Mouse (Mus musculus): Measurements from ENCODE around the gene Vill. TPM values are rescaled to one million over a fixed set of nuclear protein-coding genes. Genes with fewer than 3 reads are reported as not detected.

The Vill gene
- polyA plus RNA-seq, 2 experiments from 2014 or later, result 13.0 to 14.8 TPM

- ATAC-seq, result no peak
Measured at GRCm38 (mm10) chr9:119034676-119035665, 17.6 kb upstream of the Vill start.

DNA sequence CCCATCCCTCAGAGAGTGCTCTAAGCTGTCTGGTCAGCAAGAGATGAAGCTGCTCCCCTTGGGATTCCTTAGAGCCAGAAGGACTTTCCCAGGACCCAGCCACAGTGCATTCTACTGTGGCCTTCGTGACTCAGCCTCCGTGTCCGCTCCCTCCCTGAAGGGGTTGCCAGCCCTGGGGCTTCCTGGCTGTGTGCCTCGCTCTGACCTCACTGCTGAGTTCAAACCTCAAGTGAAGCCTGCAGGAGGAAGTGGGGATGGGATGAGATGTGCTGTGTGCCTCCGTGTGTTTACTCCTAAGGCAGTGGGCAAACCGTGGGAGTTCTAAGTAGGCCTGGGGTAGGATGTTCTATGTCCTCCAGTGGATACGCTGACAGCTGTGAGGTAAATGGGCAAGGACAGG is 16.7 kb upstream of the Vill start:
- no peak for ATAC-seq

DNA sequence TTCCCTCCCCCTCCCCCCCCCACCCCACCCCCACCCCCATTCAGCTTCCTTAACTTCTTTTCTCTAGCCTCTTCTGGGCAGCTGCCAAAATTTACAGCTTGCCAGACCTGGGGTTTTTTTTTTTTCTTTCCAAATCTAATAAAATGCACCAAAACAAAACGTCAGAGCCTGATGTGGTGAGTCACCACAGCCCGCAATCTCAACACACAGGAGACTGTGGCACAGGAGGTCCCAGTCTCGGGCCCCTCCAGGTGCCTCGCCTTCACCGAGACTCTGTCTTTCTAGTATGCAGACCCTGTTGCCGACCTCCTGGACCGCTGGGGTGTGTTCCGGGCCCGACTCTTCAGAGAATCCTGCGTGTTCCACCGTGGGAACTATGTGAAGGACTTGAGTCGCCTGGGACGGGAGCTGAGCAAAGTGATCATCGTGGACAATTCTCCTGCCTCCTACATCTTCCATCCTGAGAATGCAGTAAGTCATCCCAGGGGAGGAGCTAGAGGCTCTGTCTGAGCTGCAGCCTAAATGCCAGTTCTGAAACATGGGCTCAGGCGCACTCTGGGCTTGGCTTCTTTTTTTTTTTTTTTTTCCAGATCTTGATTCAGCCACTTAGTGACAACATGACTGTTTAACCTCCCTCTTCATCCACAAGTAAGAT is 15.4 kb upstream of the Vill start:
- ATAC-seq, result no peak

GRCm38 (mm10) chr9:119038574-119038973 is 14.0 kb upstream of the Vill start:
- no peak for ATAC-seq

GRCm38 (mm10) chr9:119040101-119040775 is 12.3 kb upstream of the Vill start:
- ATAC-seq, result no peak

- ATAC-seq, result no peak
Measured at GRCm38 (mm10) chr9:119048182-119048903, 4.2 kb upstream of the Vill start.

DNA sequence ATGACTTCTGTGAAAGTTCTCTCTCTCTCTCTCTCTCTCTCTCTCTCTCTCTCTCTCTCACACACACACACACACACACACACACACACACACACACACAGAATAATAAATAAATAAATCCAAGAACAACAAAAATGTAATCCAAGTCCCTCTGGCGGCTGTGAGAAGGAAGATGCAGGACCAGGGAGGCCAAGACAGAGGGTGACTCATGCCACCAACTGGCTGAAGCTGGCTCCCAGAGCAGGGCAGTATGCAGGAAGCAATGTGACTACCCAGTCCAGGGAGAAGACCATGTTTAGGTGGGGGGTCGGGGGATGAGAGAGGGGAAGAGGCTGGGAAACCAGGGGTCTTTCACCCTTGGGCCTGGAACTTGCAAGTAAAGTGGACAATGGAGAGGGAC is 1.4 kb upstream of the Vill start:
- ATAC-seq, result no peak

DNA sequence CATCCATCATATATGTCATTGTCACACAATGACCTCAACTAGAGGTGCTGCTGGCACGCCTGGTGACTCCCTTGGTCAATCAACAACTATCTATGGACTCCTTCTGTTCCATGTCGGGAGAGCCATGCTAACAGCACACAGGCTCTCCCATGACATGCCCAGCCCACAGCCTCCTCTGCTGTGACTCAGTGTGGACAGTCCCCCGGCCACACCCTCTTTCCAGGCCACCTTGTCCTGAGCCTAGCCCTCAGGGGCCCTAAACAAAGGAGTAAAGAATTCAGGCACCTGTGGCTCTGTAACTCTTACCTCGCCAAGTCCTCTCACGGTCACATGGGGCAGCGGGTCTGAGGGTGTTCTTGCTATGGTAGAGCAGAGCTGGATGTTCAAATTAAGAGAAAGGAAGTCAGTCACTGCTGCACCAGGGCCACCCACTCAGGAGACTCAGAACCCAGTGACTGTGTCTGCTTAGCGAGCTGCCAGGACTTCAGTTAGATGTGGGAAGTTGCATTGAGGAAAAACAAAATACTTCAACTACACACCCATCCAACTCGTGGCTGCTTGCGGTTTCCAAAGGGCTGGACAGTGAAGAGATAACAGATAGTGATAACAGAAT is 1.5 kb downstream of the Vill start:
- ATAC-seq, result no peak

DNA sequence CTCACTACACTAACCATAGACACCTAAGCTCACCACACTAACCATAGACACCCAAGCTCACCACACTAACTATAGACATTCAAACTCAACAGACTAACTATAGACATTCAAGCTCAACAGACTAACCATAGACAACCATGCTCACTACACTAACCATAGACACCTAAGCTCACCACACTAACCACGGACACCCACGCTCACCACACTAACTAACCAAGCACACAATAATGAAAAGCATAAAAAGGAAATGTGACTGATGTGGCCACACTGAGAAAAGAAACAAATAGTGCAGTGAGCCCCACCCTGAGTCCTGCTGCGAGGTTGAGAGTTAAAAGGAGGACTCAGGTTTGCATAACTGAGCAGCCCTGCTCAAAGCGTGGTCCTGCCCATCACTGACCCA is 2.8 kb downstream of the Vill start:
- no peak for ATAC-seq

DNA sequence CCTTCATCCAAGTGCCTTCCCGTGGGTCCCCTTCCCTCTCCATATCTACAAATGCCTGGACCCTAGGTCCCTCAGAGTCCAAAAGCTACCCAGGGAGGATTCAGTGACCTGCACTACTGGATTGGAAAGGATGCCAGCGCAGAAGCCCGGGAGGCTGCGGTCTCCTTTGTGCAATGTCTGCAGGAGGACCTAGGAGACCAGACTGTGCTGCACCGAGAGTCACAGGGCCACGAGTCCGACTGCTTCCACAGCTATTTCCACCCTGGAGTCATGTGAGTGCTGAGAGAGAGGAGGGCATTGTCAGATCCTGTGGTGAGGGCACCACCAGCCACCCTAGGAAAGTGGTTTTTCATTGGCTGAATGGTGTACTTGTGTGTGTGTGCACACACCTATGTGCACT is 5.7 kb downstream of the Vill start:
- ATAC-seq, result no peak

DNA sequence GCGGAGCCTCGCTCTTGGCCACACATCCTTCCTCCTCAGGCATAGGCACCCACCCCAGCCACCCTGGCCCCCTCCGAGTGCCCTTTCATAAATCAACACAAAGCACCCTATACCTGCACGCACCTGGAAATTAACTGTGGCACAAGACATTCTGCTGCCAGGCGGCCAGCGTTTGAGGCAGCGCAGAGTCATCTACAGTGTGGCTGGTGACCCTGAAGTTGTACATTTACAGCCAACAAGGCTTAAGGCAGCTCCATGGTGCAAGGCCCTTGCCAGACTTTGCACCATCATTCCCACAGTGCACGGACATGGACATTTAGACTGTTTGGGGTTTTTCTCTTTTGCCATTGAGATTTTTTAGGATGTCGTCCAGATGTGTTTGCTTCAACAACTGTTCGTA is 8.1 kb downstream of the Vill start:
- no peak for ATAC-seq

GRCm38 (mm10) chr9:119063036-119063644 is 10.6 kb downstream of the Vill start:
- ATAC-seq, result peak; percentile 61

DNA sequence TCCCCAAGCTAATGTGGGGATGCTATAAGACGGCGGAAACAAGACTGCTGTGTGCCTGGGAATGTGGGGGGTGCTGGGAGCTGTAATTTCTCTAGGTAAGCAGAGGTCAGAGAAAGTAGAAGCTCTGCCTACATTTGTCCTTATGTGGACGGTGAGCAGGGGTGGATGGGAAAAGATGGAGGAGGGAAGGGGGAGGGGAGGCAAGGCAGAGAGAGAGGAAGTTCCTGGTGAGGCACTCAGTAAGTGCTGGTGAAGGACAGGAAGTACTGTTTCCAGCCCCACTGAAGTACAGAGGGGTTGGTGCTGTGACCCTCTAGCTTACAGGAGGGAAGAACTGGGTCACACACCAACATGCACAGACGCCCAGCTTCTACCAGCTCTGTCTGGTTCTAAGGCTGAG is 11.7 kb downstream of the Vill start:
- ATAC-seq, result no peak

DNA sequence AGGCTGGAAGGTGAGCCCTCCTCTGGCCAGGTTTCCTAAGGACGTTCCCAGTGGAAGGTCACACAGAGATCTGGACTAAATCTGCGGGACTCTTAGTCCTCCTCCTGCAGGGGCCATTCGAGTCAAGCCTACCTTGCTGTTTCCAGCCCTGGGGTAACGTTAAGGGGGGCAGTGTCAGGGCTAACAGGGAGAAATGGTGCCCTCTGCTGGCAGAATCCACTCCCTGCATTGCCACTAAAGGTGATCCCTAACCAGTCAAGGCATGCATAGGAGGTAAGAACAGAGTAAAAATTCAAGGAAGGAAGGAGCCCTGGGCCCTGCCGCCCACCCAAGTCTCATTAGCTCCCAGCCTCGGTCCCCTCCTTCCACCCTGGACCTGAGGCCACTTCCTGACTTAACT is 15.0 kb downstream of the Vill start:
- ATAC-seq, result no peak

DNA sequence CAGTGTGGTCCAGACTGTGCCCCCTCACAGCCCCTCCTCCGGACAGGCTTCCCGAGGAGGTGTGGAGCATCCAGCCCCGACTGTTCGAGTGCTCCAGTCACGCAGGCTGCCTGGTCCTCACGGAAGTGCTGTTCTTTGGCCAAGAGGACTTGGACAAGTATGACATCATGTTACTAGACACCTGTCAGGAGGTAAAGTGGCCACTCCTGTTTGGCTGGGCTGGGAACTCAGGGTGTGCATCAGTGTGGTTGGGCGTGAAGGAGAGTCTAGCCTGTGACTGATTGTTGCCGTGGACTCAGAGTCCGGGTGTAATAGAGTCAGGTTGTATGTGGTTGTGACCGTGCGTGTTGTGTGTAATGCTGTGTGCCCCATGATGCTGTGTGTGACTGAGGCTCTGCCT is 15.7 kb downstream of the Vill start:
- ATAC-seq, result no peak

GRCm38 (mm10) chr9:119070173-119070825 is 17.7 kb downstream of the Vill start:
- no peak for ATAC-seq

- no peak for ATAC-seq
Measured at GRCm38 (mm10) chr9:119071786-119072185, 19.2 kb downstream of the Vill start.

- ATAC-seq, result no peak
Measured at GRCm38 (mm10) chr9:119073184-119073895, 20.8 kb downstream of the Vill start.

DNA sequence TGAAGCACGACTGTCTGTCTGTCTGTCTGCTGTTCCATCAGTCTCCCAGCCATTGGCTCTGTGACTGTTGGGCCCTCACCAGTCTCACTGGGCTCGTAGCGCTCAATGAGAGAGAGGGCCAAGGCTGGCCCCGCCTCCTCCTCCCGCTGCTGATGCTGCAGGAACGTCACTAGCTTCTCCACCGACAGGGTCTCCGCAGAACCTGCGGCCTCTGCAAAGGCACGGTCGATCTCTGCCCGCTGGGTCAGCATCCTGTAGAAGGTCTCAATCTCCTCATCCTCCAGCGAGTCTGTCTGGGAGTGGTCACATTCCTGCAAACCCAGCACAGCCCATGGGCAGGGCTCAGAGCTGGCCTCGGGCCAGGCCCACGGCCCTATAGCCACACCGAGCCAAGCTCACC is 23.1 kb downstream of the Vill start:
- no peak for ATAC-seq

- ATAC-seq, result no peak
Measured at GRCm38 (mm10) chr9:119080040-119080675, 27.6 kb downstream of the Vill start.

All from activated CD4-positive, CD25-positive, alpha-beta regulatory T cell, adult 4 months (primary cell).